Mouse (Mus musculus): ENCODE measurements around the gene Gm20388. TPM values are rescaled to one million over a fixed set of nuclear protein-coding genes. Genes with fewer than 3 reads are reported as not detected.

The Gm20388 gene
- polyA plus RNA-seq, 1 experiment: 28.1 TPM

DNA sequence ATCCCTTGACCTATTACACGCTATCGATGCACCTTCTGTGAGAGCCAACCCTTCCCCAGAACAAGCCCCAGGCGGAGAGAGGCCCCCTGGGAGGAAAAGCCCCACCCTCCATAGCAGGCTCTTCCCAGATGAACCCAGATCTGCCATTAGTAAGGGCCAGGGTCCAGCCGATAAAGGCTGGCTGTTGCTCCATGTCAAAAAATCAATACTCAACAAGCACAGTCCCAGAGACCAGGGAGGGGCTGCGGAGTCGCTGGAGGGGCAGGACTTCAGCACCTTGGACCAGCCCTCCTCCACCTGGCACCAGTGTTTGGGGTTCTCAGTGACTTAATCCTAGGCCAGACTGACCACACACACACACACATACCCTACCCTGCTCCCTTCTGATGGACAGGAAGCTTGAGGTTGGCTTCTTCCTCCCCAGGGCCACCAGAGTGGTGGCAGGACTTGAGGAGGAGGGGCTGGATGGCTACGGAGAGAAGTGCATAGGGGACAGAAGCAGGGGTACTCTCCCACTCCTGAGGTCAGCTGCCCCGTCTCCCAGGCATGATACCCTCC is 2407.4 kb downstream of the Gm20388 start:
- H3K4me1 ChIP-seq (ENCODE audit: control insufficient read depth, insufficient read depth, low read length): peaks cover 9% of the 10 kb centered on the region

DNA sequence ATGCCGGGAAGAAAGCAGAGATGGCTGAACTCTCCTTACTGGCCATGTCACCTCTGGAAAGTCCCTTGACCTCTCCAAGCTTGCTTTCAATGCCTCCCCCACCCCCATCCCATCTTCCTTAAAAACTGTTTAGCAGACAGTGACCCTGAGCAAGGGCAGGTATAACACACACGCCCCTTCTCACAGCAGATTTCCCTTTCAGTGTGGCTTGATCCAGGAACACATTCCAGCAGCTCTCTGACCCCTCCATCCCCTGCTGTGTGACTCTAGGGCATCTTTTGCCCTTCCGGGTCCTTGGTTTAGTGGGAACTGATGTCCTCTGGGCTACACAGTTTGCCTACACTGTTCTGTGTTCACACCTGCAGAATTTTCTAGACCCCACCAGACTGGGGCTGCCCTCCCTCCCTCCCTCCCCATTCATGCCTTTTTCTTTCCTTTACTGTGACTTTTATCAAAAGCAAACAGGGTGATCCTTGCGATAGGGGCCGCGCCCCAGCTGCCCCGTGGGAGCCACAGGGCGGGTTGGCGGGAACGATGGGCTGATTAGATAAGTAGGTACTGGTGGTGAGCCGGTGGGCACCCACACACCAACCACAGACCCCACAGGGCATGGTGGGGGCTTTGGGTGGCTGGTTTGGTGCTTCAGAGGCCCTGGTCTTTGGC is 2408.5 kb downstream of the Gm20388 start:
- Histone ChIP-seq H3K27ac (ENCODE audit: insufficient read depth, low read length) (0 out of 2 replicates have a peak overlapping the region, but pooled peaks have one; percentile 12), H3K36me3 (ENCODE audit: control insufficient read depth, insufficient read depth, low read length, poor library complexity, severe bottlenecking) (no peaks in the 10 kb centered on the region), H3K4me3 (ENCODE audit: low read depth, low read length) (no peak overlapping the region), H3K9ac (ENCODE audit: low read depth, poor library complexity, severe bottlenecking) (no peak overlapping the region), H3K9me3 (replicated peaks; ENCODE audit: control insufficient read depth, insufficient read depth, low read length, poor library complexity, severe bottlenecking) (no peaks in the 10 kb centered on the region), H3K4me1 (ENCODE audit: control insufficient read depth, insufficient read depth, low read length) (peaks cover 12% of the 10 kb centered on the region), H3K27me3 (ENCODE audit: control insufficient read depth, insufficient read depth, low read length, poor library complexity, severe bottlenecking) (no peaks in the 10 kb centered on the region)
- TF ChIP-seq EP300 (IDR thresholded peaks at IDR 0.05; ENCODE audit: insufficient read depth, low read depth, low read length) (peak; percentile 96), CTCF (IDR thresholded peaks at IDR 0.05; ENCODE audit: low read depth, low read length) (no peak)

More for the DNA sequence above, 2407.4 kb downstream of the Gm20388 start:
- Histone ChIP-seq H3K9ac (ENCODE audit: low read depth, poor library complexity, severe bottlenecking) (no peak overlapping the region), H3K9me3 (replicated peaks; ENCODE audit: control insufficient read depth, insufficient read depth, low read length, poor library complexity, severe bottlenecking) (no peaks in the 10 kb centered on the region), H3K4me3 (ENCODE audit: low read depth, low read length) (no peak overlapping the region), H3K36me3 (ENCODE audit: control insufficient read depth, insufficient read depth, low read length, poor library complexity, severe bottlenecking) (no peaks in the 10 kb centered on the region), H3K27ac (ENCODE audit: insufficient read depth, low read length) (no peak overlapping the region), H3K27me3 (ENCODE audit: control insufficient read depth, insufficient read depth, low read length, poor library complexity, severe bottlenecking) (no peaks in the 10 kb centered on the region)
- TF ChIP-seq CTCF (IDR thresholded peaks at IDR 0.05; ENCODE audit: low read depth, low read length) (no peak), EP300 (IDR thresholded peaks at IDR 0.05; ENCODE audit: insufficient read depth, low read depth, low read length) (no peak), POLR2A (IDR thresholded peaks at IDR 0.05; ENCODE audit: insufficient read depth, low read length) (no peak)

DNA sequence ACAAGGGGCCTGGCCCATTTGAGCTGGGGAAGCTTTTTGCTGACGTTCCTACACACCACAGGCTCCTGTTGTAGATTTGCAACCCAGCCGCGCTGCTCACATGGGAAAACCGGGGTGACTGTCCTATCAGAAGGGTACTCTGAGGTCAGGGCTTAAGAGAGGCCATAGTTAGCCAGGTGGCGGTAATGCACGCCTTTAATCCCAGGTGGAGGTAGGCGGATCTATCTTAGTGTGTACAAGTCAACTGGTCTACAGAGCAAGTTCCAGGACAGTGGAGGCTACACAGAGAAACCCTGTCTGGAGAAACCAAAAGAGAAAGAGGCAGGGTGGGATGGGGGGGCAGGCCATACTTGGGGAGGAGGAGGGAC is 2409.1 kb downstream of the Gm20388 start:
- Histone ChIP-seq H3K4me3 (ENCODE audit: low read depth, low read length) (no peak overlapping the region), H3K9me3 (replicated peaks; ENCODE audit: control insufficient read depth, insufficient read depth, low read length, poor library complexity, severe bottlenecking) (no peaks in the 10 kb centered on the region), H3K27me3 (ENCODE audit: control insufficient read depth, insufficient read depth, low read length, poor library complexity, severe bottlenecking) (no peaks in the 10 kb centered on the region), H3K36me3 (ENCODE audit: control insufficient read depth, insufficient read depth, low read length, poor library complexity, severe bottlenecking) (no peaks in the 10 kb centered on the region), H3K9ac (ENCODE audit: low read depth, poor library complexity, severe bottlenecking) (no peak overlapping the region), H3K27ac (ENCODE audit: insufficient read depth, low read length) (0 out of 2 replicates have a peak overlapping the region, but pooled peaks have one; percentile 12), H3K4me1 (ENCODE audit: control insufficient read depth, insufficient read depth, low read length) (peaks cover 12% of the 10 kb centered on the region)
- TF ChIP-seq CTCF (IDR thresholded peaks at IDR 0.05; ENCODE audit: low read depth, low read length) (no peak), POLR2A (IDR thresholded peaks at IDR 0.05; ENCODE audit: insufficient read depth, low read length) (no peak), EP300 (IDR thresholded peaks at IDR 0.05; ENCODE audit: insufficient read depth, low read depth, low read length) (no peak)

DNA sequence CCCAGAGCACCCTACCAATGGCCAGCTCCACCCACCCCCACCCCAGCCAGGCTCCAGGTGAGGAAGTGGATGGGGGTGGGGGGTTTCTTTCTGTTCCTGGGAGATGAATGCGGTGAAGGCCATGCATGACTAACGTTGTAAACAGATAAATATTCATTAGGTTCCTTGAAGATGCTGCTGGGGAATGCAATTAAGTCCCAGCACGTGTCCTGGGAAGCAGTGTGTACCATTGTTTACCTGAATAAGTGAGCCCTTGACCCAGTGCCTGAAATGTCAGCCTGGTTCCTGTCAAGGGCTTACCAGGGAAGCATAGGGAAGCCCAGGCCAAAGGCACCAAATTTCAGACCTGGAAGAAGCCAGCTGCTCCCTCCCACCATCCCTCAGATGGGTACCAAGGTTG is 2409.9 kb downstream of the Gm20388 start:
- no peak overlapping the region for H3K9ac ChIP-seq (ENCODE audit: low read depth, poor library complexity, severe bottlenecking)
- H3K9me3 ChIP-seq (replicated peaks; ENCODE audit: control insufficient read depth, insufficient read depth, low read length, poor library complexity, severe bottlenecking): no peaks in the 10 kb centered on the region
- no peaks in the 10 kb centered on the region for H3K36me3 ChIP-seq (ENCODE audit: control insufficient read depth, insufficient read depth, low read length, poor library complexity, severe bottlenecking)
- H3K27me3 ChIP-seq (ENCODE audit: control insufficient read depth, insufficient read depth, low read length, poor library complexity, severe bottlenecking): no peaks in the 10 kb centered on the region
- H3K27ac ChIP-seq (ENCODE audit: insufficient read depth, low read length): no peak overlapping the region
- TF ChIP-seq CTCF (IDR thresholded peaks at IDR 0.05; ENCODE audit: low read depth, low read length) (no peak), POLR2A (IDR thresholded peaks at IDR 0.05; ENCODE audit: insufficient read depth, low read length) (no peak), EP300 (IDR thresholded peaks at IDR 0.05; ENCODE audit: insufficient read depth, low read depth, low read length) (no peak; the same call in 1 of the 2 replicates)
- H3K4me3 ChIP-seq (ENCODE audit: low read depth, low read length): no peak overlapping the region
- peaks cover 12% of the 10 kb centered on the region for H3K4me1 ChIP-seq (ENCODE audit: control insufficient read depth, insufficient read depth, low read length)

DNA sequence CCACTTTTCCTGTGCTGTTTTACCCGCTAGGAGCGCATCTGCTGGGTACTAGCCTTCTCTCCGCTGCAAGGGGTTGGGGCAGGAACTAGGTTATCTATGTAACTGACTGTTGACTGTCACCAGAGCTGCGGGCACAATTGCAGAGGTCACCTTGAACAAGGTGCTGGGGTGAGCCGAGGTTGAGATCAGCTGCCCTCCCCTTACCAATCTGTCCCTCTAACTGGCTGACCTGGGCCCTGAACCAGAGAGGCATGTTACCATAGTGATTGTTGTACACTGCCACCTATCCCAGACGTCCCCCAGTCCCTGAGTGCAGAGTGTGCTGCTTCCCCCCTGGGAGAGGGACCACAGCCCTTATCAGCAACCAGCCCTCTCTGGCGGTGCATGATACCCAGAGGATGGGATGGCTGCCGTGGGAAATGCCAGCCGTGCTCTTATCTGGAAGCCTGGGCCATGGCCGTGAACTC is 2410.8 kb downstream of the Gm20388 start:
- no peak overlapping the region for H3K9ac ChIP-seq (ENCODE audit: low read depth, poor library complexity, severe bottlenecking)

DNA sequence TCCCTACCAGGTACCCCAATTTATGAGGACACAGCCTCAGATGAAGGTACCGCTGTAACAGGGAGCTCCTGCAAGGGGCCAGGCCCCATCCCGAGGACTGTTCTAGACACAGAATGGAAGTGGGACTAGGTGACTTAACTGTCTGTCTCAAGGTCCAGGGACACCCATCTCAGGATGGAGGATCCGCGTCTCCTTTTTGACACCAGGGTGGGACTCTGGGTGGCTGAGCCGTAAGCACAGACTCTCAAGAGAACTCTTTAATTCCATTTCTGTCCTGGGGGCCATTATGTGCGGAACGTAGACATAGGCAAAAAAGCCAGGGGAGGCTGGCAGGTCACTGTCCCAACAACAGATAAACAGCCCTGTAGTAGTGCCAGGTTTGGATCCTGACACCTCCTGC is 2411.5 kb downstream of the Gm20388 start:
- Histone ChIP-seq H3K9me3 (replicated peaks; ENCODE audit: control insufficient read depth, insufficient read depth, low read length, poor library complexity, severe bottlenecking) (no peaks in the 10 kb centered on the region), H3K27ac (ENCODE audit: insufficient read depth, low read length) (no peak overlapping the region), H3K4me3 (ENCODE audit: low read depth, low read length) (no peak overlapping the region), H3K4me1 (ENCODE audit: control insufficient read depth, insufficient read depth, low read length) (peaks cover 16% of the 10 kb centered on the region), H3K9ac (ENCODE audit: low read depth, poor library complexity, severe bottlenecking) (no peak overlapping the region), H3K36me3 (ENCODE audit: control insufficient read depth, insufficient read depth, low read length, poor library complexity, severe bottlenecking) (no peaks in the 10 kb centered on the region), H3K27me3 (ENCODE audit: control insufficient read depth, insufficient read depth, low read length, poor library complexity, severe bottlenecking) (no peaks in the 10 kb centered on the region)
- TF ChIP-seq EP300 (IDR thresholded peaks at IDR 0.05; ENCODE audit: insufficient read depth, low read depth, low read length): no peak
- no peak for TF ChIP-seq CTCF (IDR thresholded peaks at IDR 0.05; ENCODE audit: low read depth, low read length)
- no peak for TF ChIP-seq POLR2A (IDR thresholded peaks at IDR 0.05; ENCODE audit: insufficient read depth, low read length)

More for the DNA sequence above, 2410.8 kb downstream of the Gm20388 start:
- no peak for TF ChIP-seq EP300 (IDR thresholded peaks at IDR 0.05; ENCODE audit: insufficient read depth, low read depth, low read length)
- TF ChIP-seq CTCF (IDR thresholded peaks at IDR 0.05; ENCODE audit: low read depth, low read length): no peak
- TF ChIP-seq POLR2A (IDR thresholded peaks at IDR 0.05; ENCODE audit: insufficient read depth, low read length): no peak
- H3K27ac ChIP-seq (ENCODE audit: insufficient read depth, low read length): no peak overlapping the region
- H3K9me3 ChIP-seq (replicated peaks; ENCODE audit: control insufficient read depth, insufficient read depth, low read length, poor library complexity, severe bottlenecking): no peaks in the 10 kb centered on the region
- no peaks in the 10 kb centered on the region for H3K36me3 ChIP-seq (ENCODE audit: control insufficient read depth, insufficient read depth, low read length, poor library complexity, severe bottlenecking)
- H3K4me3 ChIP-seq (ENCODE audit: low read depth, low read length): no peak overlapping the region
- H3K27me3 ChIP-seq (ENCODE audit: control insufficient read depth, insufficient read depth, low read length, poor library complexity, severe bottlenecking): no peaks in the 10 kb centered on the region
- peaks cover 16% of the 10 kb centered on the region for H3K4me1 ChIP-seq (ENCODE audit: control insufficient read depth, insufficient read depth, low read length)

Measured in ES-Bruce4 (cell line).